Mouse (Mus musculus) splenic B cell, adult 2 months (primary cell): ENCODE results near the gene Nudt4.
"Not testable (repeated sequence)": the region's sequence is repeated elsewhere in the genome, so short reads cannot be mapped to it uniquely, and the experiment has no call there.

Source experiments
- DNase-seq: peaks from one replicate; pipeline ENCODE4 v3.0.0-alpha.2; 2011; ENCODE audit warnings: low read depth, low spot score
- H3K27me3 ChIP-seq: 2 replicates; pipeline ENCODE4 v1.6.1; 2012; ENCODE audit warnings: mild to moderate bottlenecking, low read length, moderate library complexity, mixed read lengths; ENCODE audit not compliant: control insufficient read depth, poor library complexity, insufficient read depth, severe bottlenecking
- H3K36me3 ChIP-seq: 2 replicates; pipeline ENCODE4 v1.6.1; 2012; ENCODE audit warnings: mild to moderate bottlenecking, low read length, moderate library complexity, mixed read lengths; ENCODE audit not compliant: control insufficient read depth, poor library complexity, insufficient read depth, severe bottlenecking

The Nudt4 gene

DNA sequence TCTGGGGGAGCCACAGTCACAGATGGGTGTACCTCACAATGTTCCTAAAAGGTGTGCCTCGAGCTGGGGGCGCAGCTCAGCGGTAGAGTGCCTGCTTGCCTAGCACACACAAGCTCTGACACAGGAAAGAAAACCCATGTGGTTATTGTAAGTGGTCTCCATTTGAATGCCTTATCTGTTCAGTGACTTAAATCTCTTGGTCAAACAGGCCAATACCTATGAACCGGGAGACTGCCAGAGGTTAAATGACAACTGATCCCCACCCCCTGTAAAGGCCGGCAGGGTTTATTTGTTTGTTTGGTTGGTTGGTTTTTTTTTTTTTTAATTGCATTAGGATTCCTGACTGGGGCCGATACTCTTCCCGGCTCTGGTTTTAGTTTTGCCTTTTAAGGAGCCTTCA lies 4.5 kb downstream of the Nudt4 start:
- DNase-seq: no peak
- Histone ChIP-seq H3K27me3 (no peaks in the 10 kb centered on the region), H3K36me3 (no peaks in the 10 kb centered on the region)

GRCm38 (mm10) chr10:95557337-95557828 lies 6.6 kb downstream of the Nudt4 start:
- Histone ChIP-seq H3K36me3 (no peaks in the 10 kb centered on the region), H3K27me3 (no peaks in the 10 kb centered on the region)
- DNase-seq: peak; percentile 67

DNA sequence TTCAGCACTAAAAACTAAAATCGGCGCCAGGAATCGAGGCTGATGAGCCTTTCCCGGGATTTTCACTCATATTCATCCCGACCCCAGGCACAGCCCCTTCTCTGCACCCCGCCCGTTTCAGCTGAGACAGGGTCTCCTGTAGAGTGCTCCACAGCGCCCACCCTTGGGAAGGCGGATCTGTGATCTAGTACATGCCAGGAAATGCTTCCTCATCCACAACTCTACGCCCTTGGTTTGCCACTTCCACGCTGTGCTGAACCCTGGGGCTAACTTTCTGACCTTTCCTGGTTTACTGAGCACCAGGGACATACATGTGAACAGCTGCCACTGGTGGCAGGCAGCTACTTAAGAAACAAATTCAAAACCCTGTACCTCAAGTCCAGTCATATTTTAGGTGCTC lies 8.1 kb downstream of the Nudt4 start:
- no peak for DNase-seq
- H3K36me3 ChIP-seq: no peaks in the 10 kb centered on the region
- no peaks in the 10 kb centered on the region for H3K27me3 ChIP-seq

DNA sequence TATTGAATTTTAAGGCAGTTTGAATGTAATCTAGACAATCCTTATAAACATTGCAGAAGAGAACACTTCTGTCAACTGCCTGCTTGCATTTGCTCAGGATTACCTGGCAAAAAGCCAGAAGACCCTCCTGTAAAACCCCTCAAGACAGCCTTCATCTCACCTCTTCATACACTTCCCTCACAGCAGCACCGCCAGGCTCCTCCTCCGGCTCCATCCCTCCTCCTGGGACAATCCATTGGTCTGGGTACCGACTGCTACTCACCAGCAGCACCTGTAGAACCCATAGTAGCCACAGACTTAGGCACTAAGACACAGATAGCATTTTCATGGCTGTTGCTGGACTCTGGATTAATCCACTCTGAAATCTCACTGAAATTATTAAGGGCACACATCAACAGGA lies 11.6 kb downstream of the Nudt4 start:
- Histone ChIP-seq H3K27me3 (no peaks in the 10 kb centered on the region), H3K36me3 (0 out of 2 replicates have a peak, but pooled peaks cover 4% of the 10 kb centered on the region)
- DNase-seq: no peak

GRCm38 (mm10) chr10:95551752-95552151 lies 12.2 kb downstream of the Nudt4 start:
- H3K27me3 ChIP-seq: no peaks in the 10 kb centered on the region
- 0 out of 2 replicates have a peak, but pooled peaks cover 4% of the 10 kb centered on the region for H3K36me3 ChIP-seq
- DNase-seq: peak; percentile 47

GRCm38 (mm10) chr10:95550506-95550905 lies 13.4 kb downstream of the Nudt4 start:
- H3K27me3 ChIP-seq: no peaks in the 10 kb centered on the region
- peak; percentile 67 for DNase-seq
- H3K36me3 ChIP-seq: peaks cover 4% of the 10 kb centered on the region; the same call in 1 of the 2 replicates

- not testable (repeated sequence) for H3K36me3 ChIP-seq, H3K27me3 ChIP-seq, DNase-seq
Measured at GRCm38 (mm10) chr10:95549080-95549479, 14.9 kb downstream of the Nudt4 start.

GRCm38 (mm10) chr10:95548154-95548826 lies 15.7 kb downstream of the Nudt4 start:
- DNase-seq: peak; percentile 71
- Histone ChIP-seq H3K27me3 (no peaks in the 10 kb centered on the region), H3K36me3 (peaks cover 4% of the 10 kb centered on the region; the same call in 1 of the 2 replicates)

DNA sequence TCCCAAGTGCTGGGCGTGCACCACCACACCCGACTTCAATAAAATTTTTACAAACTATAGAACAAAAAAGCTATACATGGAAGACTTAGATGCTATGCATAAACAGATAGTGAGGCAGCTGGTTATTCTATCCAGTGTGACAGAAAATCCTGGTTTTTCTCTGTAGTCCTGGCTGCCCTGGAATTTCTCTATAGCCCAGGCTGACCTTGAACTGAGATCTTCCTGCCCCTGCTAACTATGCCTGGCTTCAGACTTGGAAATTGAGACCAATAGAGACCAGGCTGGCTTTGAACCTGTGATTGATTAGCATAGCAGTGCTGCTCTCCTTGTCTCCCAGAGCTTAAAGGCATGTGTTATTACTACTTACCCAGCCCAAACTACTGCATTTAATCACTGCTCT lies 17.8 kb downstream of the Nudt4 start:
- Histone ChIP-seq H3K36me3 (peaks cover 4% of the 10 kb centered on the region; the same call in 1 of the 2 replicates), H3K27me3 (no peaks in the 10 kb centered on the region)
- no peak for DNase-seq

- DNase-seq: no peak
- Histone ChIP-seq H3K27me3 (no peaks in the 10 kb centered on the region), H3K36me3 (peaks cover 2% of the 10 kb centered on the region; the same call in 1 of the 2 replicates)
Measured at GRCm38 (mm10) chr10:95545051-95545450, 18.9 kb downstream of the Nudt4 start.

GRCm38 (mm10) chr10:95544651-95545050 lies 19.3 kb downstream of the Nudt4 start:
- H3K27me3 ChIP-seq: no peaks in the 10 kb centered on the region
- no peak for DNase-seq
- H3K36me3 ChIP-seq: peaks cover 2% of the 10 kb centered on the region; the same call in 1 of the 2 replicates

GRCm38 (mm10) chr10:95544004-95544403 lies 19.9 kb downstream of the Nudt4 start:
- H3K36me3 ChIP-seq: no peaks in the 10 kb centered on the region; the same call in 1 of the 2 replicates
- DNase-seq: no peak
- H3K27me3 ChIP-seq: no peaks in the 10 kb centered on the region

GRCm38 (mm10) chr10:95543377-95543776 lies 20.6 kb downstream of the Nudt4 start:
- no peaks in the 10 kb centered on the region for H3K27me3 ChIP-seq
- no peaks in the 10 kb centered on the region; the same call in 1 of the 2 replicates for H3K36me3 ChIP-seq
- DNase-seq: no peak

DNA sequence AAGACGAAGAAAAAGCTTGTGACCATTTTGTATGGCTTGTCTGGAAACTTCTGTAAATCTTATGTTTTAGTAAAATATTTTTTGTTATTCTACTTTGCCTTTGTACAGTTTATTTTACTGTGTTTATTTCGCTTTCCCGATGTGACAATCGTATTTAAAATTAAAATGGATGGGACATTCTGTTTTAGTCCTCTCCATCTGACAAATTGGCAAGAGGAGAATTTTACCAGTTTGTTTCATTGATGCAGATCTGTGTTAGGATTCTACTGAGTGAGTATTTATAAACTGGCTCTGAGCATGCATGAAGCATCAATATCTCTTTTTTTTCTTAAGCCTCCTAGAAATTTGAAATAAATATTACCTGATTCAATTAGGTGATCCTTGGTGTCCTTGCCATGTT lies 21.0 kb downstream of the Nudt4 start:
- no peaks in the 10 kb centered on the region for H3K27me3 ChIP-seq
- no peak for DNase-seq
- H3K36me3 ChIP-seq: no peaks in the 10 kb centered on the region; the same call in 1 of the 2 replicates

GRCm38 (mm10) chr10:95539841-95540240 lies 24.1 kb downstream of the Nudt4 start:
- no peaks in the 10 kb centered on the region for H3K36me3 ChIP-seq
- no peak for DNase-seq
- H3K27me3 ChIP-seq: no peaks in the 10 kb centered on the region
